Mouse (Mus musculus) cerebellum, adult 18-20 months (tissue): ENCODE measurements around the gene Cbln3.

ENCODE experiments used
- DNase-seq, 2 experiments: peaks; one replicate each; pipeline ENCODE4 v3.0.0; 2021

Gene Cbln3

DNA sequence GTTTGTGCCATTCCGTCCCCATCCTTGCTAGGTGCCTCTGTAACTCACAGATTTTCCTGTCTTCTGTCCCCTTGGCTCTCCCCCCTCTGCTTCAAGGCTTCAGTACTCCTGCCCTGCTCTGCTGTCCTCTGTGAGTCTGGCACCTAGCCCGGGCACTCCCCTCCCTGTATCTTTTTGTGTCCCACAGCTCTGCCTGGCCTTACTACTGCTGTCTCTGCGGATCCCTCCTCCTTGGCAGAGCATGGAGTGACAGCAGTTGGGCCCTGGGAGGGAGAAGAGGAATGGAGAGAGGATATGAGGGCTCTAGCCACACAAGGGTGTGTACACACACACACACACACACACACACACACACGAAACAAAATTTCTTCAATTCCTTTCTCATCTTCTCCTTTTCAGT is at the start of gene Cbln3:
Gene Cbln3 (minus strand): TSS at position 227 of the 400 bp plus-strand sequence.
- DNase-seq: peak; percentile 98 to 99

DNA sequence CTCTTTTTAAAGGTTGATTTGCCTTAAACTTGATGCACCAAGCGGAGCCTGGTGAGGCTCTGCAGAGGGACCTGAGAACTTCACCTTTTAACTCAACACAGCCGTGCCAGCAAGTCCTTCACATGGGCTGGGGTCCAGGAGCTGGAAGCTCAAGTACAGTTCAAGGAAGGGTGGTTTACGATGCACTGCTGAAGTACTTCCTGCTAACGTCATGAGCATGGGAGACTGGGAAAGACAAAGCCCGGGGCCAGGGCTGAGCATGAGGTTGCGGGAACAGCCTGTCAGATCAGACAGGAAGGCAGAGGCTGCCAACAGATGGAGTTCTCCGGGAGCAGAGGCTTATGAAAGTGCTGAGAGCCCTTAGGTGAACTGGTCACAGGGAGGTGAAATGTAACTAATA is 49.4 kb upstream of the Cbln3 start:
- DNase-seq: no peak

DNA sequence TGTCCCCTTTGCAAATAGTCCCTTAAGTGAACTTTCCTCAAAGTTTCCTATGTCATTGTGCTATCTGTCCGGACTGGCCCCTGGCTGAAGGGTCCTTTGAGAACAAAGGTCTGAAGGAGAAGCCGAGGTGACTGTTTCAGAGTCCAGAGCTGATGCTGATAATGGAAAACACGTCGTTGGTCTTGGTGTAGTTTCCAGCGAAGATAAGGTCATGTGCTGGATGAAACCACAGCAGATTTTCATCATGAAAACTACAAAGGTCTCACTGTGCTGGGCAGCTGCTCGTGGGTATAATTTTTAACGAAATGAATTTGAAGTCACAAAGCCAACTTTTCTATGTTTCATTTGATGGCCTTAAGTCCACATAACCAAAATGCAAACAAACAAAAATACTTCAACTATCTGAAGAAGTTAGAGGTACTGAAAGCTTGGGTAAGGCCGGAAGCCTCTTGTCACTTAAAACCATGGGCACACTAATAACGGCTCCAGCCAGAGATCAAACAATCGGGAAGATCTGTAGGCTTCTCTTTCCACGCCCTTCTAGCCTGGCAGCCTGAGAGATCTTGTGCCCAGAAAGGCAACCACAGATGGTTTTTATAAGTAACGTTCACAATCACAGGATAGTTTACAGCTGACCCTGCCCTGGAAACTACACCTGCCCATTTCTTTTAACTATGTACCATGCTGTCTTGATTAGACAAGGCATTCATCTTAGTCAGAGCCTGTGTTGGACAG is 45.2 kb upstream of the Cbln3 start:
- no peak for DNase-seq

DNA sequence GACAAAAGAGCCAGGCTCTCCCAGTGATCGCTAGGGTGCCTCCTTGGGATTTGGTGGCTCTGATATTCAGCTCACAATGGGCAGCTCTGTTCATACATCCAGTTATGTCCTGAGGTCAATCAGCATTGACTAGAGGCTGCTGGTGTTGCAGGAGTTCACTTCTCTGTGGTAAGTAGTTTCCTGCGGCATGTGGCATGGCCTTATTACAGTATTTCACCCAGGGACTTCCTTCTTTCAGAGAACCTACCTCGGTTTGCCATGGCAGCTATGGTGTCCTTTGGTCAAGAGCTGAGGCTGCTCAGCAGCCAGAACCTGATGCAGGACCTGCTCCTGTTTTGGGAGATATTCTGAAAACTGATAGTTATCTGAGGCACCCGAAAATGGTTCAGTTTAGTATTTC is 42.7 kb upstream of the Cbln3 start:
- DNase-seq: no peak

DNA sequence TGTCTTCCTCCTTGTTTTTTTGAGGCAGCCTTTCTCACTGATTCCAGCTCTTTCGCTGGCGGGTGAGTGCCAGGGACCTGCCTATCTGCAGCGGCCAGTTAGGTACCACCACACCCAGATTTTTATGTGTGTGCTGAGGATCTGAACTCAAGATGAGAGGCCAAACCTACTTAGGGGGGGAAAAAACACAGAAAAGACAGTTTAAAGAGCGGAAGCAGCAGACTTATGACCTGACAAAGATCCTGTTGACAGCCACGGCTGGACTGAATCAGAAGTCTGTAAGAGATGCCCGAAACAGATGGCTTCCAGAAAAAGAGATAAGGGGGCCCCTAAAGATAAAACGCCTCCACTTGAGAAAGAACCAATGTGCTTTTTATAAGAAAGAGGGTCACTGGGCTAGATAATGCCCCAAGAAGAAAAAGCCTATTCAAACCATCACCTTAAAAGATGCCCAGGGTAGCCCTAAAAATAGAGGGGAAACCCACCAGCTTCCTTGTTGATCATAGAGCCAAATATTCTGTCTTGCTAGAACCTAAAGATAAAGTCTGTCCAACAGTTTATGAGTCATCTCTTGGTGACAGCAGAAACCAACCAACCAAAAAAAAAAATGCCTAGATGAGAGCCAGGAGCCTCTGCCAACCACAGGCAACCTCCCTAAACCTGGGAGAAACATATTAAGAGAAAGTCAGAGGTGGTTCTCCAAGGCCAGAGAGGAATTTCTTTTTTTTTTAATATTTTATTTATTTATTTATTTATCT is 38.5 kb upstream of the Cbln3 start:
- DNase-seq: no peak

DNA sequence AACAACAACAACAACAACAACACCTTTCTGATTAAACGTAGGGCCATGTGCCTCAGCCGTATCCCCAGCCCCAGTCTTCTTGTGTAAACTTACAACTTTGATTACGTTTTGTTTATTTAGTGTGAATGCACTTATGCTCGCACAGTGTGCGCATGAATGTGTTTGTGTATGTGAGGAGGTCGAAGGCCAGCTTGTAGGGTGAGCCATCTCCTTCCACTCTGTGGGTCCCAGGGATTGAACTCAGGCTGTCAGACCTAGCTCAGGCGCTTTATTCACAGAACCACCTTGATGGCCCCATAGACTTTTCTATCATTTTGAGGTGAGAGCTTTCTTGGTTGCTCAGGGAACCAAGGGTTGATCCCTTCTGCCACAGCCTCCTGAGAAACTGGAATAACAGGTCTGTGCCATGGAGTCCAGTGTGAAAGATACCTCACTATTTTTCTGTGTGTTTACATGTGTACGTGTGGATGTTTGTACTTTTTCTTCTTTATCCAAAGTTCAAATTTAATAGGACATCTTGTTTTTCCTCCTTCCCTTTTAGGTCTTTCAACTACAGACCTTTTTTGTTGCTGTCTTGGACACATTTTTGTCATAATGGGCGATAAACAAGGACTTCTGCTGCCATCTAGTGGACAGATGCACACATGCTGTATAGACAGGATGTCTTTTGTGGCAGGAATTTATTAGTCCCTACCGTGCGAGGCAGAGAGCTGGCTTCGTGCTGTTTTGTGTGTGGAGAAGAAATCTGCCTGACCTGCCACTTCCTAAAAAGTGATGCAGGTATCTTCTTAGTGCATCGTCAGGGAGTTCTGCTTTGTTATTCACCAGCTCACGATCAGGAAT is 34.3 kb upstream of the Cbln3 start:
- peak; percentile 82 to 83 for DNase-seq

DNA sequence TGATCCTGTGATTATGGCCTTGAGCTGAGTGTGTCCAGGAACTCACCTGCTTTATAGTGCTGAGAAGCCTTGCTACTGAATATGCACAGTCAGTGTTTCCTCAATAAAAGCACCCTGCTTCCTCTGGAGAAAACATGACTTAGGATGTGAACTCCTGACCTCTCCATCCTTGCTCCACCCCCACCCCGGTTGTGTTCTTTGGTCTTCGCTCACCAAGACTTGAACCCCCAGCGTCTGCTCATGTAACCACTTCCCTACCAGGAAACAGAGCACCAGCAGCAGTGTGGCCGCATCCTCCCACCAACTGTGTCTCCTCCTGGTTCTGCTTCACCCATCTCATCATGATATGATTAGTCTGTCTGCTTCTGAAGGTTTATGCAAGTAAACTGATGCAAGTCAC is 29.2 kb upstream of the Cbln3 start:
- DNase-seq: no peak

DNA sequence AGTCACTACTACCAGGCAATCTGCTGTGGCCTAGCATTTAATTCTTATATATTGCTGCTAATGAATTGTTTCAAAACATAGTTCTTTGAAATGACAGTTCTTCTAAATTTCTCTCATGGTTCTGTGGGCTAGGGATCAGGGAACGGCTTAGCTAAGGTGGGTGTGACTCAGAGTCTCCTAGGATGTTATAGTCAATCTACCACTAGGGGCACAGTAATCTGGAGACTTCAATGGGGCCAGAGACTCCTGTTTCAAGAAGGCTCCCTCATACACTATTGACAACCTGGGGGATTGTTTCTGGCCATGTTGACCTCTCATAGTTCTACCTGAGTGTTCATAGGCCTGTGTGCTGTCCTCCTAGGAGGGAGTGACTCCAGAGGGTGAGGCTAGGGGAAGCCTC is 21.3 kb upstream of the Cbln3 start:
- no peak for DNase-seq

DNA sequence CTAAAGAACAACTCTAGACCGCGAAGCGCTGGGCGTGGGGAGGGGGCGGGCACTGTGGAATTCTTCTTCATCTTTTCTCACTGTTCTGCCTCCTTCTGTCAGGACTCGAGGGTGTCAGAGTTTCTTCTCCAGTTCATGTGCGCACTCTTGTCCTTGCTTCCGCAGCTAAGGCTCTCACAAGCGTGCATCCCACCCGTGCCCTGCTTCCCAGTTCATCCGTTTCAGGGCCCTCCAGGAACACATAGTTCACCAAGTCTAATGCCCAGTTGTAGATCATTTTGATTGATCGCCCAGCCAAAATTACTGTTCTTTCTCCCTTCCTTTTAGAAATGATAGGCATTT is 16.2 kb upstream of the Cbln3 start:
- no peak for DNase-seq

DNA sequence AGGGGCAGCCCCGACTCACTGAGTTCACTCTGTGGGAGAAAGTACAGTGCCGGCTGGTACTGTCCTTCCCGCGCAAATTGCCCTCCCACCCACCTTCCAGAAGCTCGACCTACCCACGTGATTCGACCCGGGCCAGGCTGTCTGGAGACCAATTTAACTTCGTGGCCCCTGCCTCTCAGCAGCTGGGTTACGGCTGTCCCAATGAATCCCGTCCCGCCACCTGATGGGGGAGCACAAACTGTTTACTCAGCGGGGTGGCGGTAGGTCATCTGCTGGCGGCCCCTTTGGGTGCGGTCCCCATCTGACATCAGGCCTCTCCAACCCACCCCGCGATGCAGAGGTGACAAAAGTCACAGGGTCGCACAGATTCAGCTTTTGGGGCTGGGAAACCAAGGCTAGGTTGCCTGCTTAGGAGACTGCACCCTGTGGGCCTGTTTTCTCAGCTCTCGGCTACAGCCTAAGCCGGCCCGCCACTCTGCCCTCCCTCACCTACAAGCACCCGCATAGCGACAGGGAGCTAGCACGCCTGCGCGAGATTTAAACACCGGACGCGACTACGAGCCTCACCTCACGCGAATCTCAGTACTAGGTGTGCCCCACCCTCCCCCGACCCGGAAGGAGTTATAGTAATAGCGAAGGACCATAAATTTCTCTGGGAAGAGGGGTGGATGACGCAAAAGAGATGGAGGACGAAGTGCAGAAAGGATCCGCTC is 15.7 kb upstream of the Cbln3 start, which contains the start of gene Sdr39u1:
Gene Sdr39u1 (minus strand): TSS at position 593 of the 713 bp plus-strand sequence.
- DNase-seq: peak; percentile 87 to 95

DNA sequence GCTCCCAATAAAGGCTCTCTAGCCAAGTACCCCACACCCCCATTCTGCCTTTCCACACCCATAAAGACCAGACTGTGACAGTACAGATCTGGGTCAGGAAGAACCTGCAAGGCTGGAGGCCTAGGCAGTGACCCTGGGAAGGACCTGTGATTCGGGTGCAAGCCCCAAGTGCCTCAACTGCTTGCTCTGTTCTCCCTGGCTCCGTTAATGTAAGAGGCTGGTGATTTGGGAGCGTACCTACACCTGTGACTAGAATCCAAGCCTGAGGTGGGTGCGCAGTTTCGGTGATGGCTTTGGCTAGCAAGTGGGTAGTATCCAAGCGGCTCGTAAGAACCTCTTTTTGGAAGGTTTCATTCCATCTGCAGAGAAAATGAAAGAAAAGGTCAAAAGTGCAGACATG is 14.8 kb upstream of the Cbln3 start:
- peak in 1 of 2 experiments; percentile 38 for DNase-seq

DNA sequence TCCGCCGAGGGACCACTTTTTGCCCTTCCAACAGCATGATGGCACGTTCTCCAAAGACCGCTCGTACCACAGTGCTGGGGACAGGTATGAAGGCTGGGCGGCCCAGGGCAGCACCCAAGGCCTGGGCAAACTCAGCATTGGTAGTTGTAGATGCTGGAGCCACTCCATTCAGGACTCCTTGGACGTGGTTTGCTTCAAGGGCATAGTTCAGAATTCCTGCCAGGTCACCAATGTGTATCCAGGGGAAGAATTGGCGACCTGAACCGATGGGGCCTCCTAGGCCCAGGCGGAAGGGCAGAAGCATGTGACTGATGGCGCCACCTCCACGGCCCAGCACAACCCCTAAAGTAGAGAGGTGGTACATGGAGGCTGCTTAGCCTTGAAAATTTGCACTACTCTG is 13.5 kb upstream of the Cbln3 start:
- DNase-seq: peak; percentile 21 to 37

DNA sequence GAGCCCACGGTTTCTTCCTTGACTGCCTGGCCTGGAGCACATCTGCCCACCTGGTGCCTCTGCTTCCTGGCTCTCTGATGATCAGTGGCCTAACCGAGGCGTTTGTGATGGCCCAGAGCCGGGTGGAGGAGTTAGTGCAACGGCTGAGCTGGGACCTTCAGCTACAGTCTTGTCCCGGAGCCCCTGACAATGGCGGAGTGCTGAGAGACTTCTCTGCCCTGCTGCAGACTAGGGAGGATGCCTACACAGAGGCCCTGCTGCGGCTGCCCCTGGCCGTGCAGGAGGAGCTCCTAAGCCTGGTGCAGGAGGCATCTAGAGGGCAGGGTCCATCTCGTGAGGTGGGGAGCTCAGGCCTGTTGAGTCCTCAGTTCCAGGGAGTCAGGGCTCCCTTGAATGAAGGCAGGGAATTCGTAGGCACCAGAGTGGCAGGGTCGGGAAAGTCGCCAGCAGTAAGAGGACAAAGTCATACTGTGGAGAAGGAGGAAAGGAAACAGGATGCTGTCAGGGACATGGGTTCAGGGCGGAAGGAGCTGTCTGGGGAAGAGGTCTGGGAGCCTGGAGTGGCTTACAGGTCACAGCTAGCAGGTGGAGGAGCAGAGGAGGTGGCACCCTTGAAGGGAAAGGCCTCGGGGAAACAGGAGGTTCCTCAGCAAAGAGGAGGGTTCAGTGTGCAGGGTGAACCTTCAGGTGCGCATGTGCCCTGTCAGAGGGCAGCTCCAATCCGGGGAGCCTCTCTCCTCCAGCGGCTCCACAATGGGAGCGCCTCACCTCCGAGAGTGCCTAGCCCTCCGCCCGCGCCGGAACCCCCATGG is 2.6 kb upstream of the Cbln3 start:
- DNase-seq: peak in 1 of 2 experiments; percentile 42

DNA sequence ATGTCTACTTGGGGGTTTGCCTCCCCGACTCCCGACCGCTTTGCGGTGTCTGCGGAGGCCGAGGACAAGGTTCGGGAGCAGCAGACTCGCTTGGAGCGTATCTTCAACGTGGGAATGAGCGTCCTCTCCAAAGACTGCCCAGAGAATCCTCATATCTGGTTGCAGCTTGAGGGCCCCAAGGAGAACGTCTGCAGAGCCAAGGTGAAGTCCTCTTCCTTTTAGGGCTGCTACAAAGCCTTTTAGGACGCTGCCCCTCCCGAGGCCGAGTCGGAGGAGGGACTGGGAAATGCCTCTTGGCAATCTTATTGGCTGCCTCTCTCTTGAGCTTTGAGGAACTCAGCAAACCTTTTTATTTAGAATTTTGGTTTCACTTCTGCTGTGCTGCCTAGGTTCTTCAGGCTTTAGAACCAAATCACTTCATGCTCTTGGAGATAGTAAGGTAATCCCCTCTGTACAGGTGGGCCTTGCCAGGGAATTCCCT is 1.6 kb upstream of the Cbln3 start:
- DNase-seq: peak in 1 of 2 experiments; percentile 61

DNA sequence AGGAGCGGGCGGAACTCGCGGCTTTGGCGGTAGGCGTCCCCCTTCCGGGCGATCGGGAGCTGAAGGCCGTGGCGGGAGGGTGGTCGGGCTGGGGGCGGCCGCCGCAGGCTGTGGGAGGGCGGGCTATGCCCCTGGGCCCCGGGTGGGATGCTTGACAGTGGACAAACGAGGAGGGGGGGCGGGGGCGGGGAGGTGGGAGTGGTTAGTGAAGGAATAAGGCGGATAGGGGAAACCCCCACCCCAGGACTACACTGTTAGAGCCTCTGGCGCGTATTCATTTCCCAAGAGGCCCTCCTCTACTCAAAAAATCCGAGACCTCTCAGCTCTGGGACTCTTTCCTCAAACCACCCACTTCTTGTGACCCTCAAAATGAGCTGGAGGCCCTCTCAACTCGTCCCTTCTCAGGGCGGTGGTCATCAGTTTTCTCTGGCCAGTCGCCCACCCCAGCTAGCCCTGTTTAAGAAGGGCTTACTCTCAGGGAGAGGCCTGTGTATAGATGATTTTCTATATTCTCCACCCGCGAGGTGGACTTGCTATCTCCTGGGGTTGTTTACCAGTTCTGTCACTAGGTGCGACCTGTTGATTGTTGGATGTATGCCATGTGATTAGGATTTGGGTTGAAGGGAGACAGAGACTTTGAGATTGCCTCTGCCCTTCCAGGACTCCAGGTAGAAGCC is 1.1 kb upstream of the Cbln3 start:
- peak; percentile 63 to 72 for DNase-seq

DNA sequence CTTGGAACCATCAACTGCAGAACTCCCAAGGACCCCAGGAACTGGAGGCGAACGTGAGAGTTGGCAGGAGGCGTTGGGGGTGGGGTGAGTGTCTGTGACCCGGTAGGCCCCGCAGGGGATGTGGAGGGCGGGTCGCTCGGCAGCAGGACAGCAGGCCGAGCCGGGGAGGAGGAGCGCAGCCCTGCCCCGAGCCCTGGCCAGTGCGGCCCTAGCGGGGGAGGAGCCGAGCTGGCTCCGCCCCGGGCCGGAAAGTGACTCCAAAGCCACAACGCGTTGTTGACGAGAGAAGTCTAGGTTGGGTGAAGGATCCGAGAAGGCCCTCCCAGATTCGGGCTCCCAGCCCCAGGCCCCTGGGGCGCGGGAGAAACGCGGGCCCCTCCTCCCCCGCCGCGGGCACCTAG is 521 bp upstream of the Cbln3 start, which contains the start of gene Khnyn:
Gene Khnyn (plus strand): TSS at position 235 of the 401 bp plus-strand sequence.
- peak; percentile 94 to 95 for DNase-seq

DNA sequence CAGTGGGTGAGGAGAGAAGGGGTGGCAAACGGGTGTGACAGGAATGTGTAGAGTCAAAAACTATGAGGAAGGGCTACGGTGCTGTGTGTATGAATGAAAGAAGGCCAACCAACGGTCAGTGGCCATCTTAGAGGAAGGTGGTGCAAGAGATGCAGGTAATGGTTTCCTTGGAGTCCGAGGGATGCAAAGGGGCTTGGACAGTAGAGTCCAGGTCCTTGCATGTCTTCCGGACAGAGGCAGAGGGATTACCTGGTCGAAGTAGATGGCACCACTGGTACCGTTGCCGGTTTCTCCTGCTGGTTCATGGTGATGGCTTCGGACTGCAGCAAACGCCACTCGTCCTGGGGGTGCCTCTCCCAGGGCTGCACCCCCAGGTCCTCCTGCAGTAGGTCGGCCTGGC is 529 bp downstream of the Cbln3 start:
- no peak for DNase-seq

DNA sequence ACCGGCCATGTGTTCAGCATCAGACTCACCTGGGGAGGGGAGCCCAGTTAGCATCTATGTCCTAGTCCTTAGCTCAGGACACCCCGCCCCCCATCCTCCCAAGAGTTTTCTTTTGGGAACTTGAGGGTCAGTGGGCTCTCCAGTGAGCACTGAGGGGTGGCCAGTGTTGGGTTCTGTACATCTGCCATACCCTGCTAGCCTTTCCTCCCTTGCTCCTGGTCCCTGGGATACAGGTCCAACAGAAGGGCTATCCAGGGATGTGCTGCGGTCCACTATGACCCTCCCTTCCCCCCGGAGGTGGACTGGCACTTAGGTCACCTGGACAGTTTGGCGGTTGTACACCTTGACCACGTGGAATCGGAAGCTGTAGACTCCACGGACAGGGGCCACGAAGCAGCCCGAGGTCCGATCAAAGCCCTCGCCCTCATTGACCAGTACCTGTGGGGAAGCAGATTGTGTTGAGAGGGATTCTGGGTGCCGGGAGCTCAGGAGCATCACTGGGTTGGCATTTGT is 987 bp downstream of the Cbln3 start:
- DNase-seq: peak; percentile 66 to 69

DNA sequence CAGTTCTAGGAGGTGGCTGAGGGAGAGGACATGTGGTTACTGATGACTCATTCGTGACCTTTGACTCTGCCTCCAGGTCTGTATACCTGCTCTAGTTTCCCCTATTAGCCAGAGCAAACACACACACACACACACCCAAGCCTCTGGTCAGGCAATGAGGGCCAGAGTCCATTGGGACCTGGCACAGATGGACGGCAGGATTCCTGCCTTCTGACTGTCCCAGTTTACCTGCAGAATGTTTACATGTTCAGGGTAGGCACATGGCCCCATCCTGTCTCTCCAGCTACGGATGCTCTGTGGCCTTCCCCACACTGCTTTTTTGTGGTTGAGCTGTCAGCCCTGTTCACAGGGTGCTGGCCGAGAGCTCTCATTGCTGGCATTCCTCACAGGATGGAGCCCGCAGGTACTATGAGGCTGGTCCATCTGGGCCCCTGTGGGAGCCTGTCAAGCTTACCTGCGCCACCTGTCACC is 2.0 kb downstream of the Cbln3 start:
- DNase-seq: peak; percentile 93 to 97

DNA sequence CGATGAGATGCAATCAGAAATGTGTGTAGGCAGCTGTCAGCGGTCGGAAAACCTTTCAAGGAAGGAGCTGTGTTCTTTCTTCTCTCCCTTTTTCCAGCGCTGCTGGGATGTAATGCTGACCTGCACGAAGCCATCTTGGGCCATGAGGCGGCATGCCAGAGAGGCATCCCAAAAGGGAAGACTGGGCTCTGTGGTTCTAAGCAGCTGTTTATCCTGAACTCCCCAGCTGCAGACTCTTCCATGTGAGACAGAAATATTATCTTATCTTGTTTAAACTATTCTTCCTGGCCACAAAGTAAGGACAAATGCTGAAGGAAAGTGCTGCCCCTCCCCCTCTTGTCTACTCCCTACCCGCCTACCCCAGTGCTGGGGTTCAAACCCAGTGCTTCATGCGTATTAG is 3.2 kb downstream of the Cbln3 start:
- DNase-seq: no peak

DNA sequence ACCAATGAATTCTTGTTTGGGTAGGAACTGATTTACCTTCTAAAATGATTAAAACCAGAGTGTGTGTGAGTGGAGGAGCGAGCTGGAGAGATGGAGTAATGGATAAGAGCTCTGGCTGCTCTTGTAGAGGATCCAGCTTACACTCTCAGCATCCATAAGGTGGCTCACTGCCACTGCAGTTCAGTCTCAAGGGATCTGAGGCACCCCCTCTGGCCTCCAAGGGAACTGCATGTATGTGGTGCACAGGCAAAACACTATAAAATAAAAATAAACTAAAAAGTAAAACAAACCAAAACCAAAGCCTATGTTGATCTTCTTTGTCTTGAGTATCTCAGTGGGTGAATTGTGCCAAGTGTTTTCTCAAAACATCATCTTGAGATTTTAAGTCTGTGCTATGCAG is 4.6 kb downstream of the Cbln3 start:
- DNase-seq: peak; percentile 74 to 77
